Mouse (Mus musculus): ENCODE data around the gene Pmis2.

- TF ChIP-seq EP300 (optimal IDR thresholded peaks at IDR 0.05) (no peak), CTCF (IDR thresholded peaks at IDR 0.05; ENCODE audit: low read depth) (no peak; the same call in 1 of the 2 replicates)
These were observed 27.2 kb upstream of the Pmis2 start, which contains the start of gene 2200002J24Rik for GRCm38 (mm10) chr7:30698589-30698988.
